Mouse (Mus musculus) ovary, postnatal 14 days (tissue): Measurements from ENCODE around the gene Pawr.

Experiments used
- DNase-seq: peaks from one replicate; pipeline ENCODE4 v3.0.0; 2022; ENCODE audit warnings: low spot score

Gene Pawr

DNA sequence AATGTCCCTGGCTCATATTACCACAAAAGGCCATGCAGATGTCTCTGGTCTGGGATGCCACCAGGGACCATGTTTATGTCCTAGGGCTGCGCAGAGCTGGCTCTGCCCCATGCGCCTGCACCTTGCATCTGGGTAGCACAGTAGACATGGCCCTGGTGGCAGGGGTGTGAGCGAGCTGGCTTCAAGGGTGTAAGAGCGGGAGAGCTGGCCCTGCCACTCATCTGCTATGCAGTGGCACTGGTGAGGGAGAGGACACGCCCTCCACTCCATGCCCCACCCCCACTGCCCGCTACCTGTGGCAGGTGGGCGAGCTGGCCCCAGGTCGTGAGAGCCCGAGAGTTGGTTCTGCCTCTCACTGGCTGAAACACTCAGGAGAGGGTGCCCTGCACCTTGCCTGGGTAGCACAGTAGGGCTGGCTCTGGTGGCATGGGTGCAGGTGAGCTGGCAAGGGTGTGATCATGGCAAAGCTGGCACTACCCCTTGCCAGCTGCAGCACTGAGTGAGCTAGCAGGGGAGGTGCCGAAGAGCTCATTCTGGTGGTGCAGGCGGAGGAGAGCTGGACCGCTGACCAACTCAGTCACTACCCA, 24.8 kb downstream of the Pawr start:
- no peak for DNase-seq

DNA sequence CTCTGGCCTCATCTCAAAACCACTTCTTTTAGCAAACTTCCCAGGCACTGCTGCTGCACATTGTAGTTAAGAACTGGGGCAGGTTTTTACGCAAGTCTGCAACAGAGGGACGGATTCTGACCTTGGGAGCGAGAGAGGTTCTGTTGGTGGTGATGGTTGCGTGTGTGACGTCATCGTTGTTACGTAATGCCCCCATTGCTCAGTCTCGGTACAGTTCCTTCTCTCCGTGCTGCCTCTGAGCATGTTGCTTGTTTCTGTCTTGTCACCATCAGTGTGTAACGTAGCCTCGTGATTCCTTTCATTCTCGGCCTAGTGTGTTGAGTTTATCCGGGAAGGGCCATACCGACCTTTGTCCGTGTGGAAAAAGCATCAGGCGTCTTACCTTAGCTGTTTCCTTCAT, 28.1 kb downstream of the Pawr start:
- DNase-seq = no peak

DNA sequence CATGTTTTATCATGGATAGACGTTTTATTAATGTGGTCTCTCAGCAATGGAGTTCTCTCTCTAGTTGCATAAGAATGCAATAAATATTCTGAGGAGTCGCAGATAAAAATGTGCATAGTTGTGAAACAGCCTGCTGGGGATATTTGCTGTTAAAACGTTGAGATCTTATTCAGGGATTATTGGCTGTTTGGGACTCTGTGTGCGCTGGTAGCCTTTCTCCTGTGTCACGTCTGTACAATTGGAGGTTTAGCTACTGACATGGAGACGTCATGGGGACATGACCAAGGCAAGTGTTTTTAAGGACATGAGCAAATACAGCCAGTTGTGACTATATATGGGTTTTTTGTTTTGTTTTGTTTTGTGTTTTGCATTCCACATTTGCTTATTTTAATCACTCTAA, 28.9 kb downstream of the Pawr start:
- no peak for DNase-seq

DNA sequence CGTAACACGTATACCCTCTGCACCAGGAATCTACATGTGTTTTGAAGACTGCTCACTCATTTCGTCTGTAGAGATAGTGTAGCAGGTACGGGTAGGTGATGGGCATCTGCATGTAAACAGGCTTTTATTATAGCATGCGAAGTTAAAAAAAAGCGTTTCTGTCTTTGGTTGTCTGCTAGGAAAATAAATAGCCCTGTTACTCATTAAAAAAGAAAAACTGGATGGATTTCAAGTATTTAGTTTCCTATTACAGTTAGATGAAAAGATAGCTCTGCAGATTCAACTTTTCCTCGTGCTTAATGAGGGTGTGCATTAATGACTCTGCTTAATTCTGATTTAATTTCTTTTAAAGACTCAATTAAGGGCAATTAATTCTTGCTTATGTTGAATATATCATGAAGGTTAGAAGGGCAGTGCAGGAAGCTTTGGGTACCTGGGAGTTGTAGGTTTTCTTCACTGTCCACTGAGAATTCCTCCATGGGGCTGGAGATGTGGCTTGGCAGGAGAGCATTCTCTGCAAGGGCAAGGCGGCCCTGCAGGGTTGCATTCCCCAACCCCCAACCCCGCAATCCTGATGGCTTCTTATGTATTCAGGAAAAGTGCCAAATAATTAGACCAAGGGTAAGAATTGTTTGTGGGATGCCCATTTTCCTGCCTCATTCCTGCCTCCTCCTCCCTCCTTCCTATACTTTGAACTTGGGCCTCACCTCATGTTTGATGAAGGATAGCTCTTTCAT, 29.7 kb downstream of the Pawr start:
- no peak for DNase-seq

DNA sequence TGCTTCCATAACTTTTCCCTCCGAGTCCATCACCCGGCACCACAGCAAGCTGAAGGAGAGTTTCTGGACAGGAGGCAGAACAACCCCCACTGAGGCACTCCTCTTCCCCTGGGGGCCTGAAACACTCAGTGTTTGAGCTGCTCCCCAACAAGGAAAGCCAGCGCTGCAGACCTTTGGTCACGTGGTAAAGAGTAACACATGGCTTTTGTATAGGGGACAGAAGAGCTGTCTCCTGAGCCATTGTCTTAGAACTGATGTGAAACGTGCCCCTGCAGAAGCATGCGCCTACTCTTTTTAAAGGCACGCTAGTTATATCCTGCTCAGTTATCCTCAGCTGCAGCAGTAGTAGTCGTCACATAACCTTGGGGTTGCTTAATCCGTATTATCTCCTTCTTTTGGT, 32.0 kb downstream of the Pawr start:
- no peak for DNase-seq

DNA sequence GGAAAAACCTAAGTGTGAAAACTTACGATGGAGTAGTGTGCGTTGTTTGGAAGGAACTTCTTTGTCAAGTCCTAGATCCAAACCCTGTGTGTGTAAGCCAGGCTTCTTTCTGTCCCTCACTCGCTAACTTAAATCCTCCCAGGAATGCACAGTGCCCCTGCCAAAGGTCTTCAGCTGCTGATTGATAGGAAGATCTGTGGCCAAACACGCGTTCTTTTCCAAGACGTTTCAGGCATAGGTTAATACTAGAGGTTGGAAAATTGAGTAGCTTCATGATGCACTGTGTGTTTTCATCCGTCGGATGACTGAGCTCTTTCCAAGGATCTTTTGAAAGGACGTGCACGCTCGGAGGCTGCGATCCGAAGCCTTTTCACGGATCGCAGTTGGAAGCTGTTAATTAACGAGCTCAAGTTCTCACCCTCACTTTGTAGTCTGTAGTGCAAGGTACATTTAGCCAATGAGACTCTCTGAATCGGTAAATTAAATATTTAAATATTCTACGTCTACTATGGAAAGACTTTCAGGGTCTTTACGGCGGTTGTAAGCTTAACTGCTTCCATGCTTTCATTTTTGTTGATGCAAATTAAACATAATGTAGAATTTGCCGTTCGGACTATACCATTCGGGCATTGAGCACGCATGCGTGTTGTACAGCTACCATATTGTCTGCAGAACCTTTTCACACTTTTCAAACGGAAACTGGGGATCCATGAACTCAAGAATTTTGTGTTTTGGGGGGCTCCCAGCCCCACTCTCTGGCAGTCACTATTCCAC, 33.2 kb downstream of the Pawr start:
- no peak for DNase-seq

DNA sequence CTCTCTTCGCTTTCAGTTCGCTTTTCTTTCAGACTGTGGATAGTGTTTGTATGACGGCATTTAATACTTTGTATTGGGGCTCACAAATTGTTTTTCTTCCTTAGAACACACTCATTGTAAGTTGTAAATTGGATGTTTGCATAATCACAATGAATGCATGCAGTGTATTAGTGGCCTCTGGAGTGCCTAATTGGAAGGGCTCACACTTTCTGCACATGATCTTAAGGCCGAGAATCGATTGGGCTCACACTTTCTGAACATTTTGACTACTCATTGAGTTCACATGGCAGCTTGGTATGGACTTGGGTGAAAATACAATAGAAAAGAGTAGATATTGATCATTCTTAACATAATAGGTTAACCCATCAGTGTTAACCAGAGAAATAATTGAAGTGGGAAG, 34.3 kb downstream of the Pawr start:
- DNase-seq = no peak

DNA sequence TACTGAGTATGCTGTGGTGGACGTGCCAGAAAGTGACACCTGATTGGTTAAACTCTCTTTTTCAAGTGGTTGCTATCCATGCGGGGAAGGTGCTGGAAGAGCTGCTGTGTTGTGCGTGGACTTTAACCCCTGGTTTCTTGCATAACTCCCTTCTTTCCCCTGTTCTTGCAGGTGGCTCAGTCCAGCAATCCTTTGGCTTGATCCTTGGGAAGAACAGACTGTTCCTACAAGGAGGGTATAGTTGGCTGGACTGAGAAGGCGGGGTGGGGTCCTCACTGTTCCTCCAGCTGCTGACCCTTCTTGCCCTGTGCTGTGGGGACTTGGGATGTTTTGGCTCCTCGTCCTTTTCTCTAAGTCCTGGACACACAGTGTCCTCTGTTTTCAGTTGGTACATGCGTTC, 36.4 kb downstream of the Pawr start:
- DNase-seq = no peak

DNA sequence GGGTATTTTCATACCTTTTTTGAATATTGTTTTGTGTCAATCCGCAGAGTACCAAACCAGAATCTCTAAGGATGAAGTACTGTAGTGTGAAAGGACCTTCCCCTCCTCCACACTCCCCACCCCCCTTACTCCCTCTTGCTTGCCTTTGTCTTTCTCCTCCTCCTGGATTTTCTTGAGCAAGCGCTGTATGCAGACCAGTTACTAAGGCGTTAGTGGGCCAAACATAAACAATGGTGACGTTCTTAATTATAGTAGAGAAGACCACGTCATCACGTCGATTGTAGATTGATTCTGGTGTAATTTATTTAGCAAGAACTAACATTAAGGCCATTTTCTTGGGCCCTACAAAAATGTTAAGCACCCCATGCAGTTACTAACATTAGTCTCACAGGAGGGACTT, 40.3 kb downstream of the Pawr start:
- no peak for DNase-seq

DNA sequence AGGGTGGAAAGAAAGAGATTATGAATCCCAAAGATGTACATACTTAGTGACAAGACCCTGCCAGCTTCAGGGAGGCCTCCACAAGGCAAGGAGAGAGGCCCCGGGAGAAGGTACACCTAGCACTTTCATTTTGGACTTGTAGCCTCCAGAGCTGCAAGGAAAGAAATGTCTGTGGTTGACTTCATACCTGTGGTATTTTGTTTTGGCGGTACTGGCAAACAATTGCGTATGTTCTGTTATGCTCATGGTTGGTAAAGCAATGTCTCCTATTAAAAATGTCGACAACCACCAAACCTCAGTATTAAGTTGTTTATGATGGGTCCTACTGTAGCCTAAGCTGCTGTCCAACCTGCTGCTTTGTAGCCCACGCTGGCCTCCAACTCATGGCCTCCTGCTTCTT, 40.9 kb downstream of the Pawr start:
- no peak for DNase-seq

DNA sequence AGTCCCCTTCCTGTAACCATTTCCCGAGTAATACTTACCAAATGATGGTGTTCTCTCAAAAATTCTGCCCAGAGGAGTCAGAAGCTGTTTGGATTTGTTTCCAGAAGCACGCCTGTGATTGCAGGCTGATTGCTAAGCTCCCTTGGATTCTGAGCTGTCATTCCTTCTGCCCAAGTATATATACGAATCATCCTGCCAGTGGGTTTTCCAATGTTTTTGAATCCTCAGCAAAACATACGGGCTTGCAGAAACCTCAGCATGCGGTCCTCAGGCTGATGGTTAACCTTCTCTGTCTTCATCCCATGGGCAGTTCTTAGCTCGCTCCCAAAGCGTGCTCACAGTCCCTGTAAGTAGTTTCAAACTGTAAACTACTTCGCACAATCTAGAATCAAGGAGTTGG, 43.9 kb downstream of the Pawr start:
- no peak for DNase-seq

DNA sequence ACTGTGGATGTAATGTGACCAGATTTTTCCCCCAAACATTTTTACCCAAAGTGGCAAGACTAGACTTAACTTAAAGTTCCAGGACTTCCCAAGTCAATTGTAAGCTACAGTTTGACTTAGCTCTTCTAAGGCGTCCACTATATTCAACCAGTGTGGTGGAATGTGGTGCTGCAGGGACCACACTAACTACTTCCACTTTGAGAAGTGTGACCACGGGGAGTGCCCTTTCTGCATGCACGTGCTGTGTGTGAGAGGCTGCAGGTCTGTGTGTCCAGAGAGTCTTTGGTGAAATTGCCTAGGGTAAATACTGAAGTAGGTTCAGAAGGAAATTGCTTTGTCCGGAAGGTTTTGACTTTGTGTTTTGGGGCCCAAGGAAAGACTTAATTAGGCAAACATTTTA, 44.4 kb downstream of the Pawr start:
- DNase-seq = no peak

DNA sequence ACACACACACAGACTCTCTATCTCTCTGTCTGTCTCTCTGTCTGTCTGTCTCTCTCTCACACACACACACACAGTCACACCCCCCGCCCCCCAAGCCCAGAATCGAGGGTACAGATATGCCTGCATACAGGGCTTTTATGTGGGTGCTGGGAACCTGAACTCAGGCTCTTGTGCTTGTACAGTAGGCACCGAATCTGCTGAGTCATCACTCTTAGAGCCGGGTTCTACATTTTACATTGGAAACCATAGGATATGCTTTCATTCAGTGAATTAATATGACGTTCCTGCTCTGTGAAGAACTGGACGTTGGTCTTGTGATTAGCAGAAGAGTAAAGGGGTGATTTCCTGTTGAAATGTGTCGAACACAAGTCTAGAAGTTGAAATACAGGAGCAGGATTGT, 45.4 kb downstream of the Pawr start:
- no peak for DNase-seq

DNA sequence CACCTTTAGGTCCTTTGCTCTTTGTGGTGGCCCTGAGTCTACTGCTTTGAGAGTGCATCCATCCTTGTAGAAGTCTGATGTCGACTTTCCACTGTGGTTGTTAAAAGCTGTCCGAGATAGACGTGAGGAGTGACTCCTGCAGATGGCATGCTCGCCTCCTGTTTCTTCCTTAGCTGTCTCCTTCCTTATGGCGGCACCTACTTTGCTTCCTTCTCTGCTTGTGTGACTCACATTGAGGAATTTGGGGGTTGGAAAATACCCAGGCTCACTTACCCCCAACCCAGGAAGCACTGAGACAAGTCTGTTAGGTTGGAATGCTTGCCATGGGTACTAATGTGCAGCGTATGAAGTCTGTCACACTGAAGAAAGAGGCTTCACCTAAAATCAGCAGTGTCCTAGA, 46.1 kb downstream of the Pawr start:
- no peak for DNase-seq

DNA sequence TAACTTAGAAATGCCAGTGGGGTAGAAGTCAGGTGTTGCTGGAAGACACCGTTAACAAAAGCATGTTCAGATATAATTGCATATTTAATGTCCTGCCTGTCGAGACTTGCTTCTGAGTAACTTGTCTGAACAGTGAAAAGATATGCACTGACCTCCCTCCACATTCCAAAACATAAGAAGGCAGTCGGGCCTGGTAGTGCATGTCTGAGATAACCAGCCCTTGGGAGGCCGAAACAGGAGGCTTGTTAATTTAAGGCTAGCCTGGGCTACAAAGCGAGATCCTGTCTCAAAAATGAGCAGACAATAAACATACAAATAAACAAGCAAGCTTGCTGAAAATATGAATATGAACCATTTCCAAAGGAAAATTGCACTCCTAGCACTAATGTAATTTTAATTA, 46.6 kb downstream of the Pawr start:
- DNase-seq = no peak

DNA sequence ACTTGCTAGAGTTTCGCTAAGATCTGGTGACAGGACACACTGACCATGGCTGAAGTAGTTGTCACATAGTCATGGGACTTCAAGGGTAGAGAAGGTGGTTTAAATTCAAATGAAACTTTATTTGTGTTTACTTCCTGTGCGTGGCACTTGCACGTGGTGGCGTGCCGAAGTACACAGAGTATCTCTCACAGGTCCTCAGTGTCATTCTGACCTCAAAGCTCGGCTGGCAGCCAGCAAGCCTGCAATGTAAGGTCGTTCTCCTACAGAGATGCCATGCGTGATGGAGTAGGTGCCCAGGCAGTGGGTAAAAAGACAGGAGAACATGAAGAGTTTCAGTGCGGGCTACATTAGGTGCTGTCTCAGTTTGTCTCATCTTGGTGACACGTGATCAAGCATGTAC, 48.8 kb downstream of the Pawr start:
- no peak for DNase-seq

DNA sequence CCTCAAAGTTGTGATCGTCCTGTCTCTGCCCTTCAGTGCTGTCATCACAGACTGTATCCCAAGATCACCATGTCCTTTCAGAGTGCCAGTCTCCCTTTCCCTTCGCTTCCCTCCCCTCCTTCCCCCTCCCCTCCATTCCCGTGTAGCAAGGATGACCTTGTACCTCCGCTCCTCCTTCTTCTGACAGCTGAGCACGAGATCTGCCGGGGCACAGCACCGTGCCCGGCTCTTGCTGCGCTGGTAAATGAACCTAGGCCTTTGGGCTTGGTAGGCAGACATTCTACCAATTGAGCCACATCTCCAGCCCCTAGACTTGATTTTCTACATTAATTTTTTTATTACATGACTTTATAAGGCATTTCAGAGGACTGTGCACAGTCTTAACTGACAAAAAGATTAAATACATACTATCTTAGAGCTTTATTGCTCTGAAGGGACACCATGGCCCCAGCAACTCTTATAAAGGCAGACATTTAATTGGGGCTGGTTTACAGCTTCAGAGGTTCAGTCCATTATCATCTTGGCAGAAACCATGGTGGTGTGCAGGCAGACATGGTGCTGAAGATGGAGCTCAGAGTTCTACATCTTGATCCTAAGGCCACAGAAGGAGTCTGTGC, 52.3 kb downstream of the Pawr start:
- no peak for DNase-seq

DNA sequence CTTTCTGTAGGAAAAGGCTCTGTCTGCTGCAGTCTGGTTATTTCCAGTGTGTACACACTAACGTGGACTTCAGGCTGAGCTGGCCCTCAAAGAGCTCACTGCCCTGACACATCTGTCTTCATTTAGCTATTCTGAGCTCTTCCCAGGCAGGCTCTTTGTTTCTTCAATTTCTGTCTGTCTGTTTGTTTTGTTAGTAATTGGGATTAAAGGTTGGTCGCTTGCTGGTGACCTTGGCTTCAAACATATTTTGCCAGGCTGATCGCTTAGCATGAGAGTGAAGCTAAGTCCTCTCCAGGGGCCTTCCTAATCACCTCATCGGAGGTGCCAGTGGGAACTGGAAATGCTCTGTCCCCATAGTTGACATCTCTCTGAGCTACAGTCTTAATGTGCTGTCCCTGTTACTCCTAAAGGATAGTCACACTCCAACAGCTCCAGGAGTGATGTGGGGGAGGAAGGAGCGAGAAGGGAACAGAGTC, 53.6 kb downstream of the Pawr start:
- DNase-seq = no peak

DNA sequence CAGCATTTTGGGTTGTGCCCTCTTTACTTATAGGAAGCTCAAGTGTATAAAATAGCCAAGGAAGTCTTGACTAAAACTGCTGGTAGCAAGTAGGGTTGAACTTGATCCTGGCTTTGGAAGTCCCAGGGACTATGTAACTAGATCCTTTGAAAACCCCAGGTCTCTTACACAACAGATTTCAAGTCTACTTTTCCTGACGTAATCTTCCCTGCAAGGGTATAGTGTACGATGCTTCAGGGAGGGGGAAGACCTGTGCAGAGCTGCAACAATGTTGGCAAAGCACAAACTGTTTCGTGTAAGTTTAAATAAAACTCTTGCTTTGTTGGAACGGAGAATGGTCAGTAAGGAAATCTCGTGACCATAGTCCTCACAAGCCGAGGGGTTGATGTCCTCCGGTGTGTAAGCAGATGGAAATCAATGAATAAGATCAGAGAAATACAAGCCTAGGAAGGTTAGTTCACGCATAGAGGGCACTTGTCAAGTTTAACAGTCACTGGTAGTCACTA, 56.5 kb downstream of the Pawr start:
- no peak for DNase-seq

DNA sequence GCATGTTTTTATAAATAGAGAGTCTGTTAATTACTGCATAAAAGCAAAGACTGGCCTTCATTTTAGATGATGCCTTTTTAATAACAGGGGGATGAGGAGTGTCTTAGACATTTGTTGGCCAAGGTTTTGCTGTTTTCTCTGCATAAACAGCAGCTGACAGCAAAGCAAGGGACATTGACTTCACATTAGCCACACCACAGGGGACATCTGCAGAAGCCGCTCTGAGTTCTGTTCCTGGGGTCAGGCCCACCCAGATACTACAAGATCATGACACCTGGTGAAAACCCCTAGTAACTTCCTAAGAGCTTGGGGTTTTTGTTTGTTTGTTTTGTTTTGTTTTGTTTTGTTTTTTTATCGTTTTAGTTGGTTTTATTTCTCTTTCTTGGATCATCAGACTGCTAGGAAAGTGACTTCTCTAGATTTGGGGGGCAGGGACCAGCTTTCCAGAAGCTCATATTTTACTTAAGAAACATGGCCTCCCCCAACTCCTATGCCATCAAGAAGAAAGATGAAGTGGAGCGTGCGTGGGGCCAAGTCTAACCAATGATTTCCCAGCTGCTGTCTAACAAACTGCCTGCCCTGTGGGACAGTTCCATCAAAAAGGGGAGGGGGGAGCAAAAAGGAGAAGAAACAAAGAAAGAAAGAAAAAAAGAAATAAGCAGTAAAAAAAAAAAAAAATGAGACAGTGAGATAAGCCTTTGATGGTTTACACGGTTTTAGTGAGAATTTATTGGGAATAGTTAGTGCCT, 57.4 kb downstream of the Pawr start:
- no peak for DNase-seq

DNA sequence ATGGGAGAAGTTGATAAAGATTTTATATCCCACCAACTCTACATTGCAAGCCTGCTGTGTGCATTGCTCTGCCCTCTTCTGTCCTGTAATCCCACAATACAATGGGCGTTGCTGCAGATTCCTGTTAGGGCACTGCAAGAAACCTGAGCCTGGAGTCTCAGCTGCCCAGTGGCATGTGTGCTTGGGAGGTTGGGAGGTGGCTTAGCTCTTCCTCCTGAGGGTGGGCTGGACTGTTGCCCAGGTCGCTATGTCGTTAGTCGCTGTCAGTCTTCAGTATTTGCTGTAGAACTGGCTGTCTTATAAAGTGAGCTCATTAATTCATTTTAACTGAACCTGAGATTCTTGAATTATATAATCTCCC, 58.0 kb downstream of the Pawr start:
- DNase-seq = no peak

DNA sequence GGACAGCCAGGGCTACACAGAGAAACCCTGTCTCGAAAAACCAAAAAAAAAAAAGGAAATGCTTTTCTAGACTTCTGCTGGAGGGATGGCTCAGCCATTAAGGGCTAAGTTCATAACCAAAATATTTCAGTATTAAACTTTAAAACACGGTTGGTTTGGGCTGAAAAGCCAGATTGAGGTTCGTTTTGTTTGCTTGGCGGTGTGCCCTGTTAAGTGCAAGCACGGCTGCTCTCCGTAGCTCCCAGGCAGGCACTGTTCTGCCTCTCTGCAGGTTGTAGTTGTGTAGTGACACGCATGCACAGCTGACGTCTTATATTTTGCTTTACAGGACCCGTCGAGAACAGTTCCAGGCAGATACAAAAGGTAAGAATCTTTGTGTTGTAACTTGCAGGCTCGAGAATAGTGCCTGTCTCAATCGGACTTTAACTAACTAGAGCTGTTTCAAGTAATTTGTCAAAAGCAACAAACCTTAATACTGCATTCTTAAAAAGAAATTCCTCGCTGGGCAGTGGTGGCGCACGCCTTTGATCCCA, 59.5 kb downstream of the Pawr start:
- no peak for DNase-seq
